Mouse (Mus musculus) granulocyte monocyte progenitor cell, adult 5-6 weeks (primary cell): ENCODE measurements around the gene Srebf1. TPM values are rescaled to one million over a fixed set of nuclear protein-coding genes. Genes with fewer than 3 reads are reported as not detected.

Experiments used
- ATAC-seq: replicated peaks from 2 replicates; pipeline ENCODE4 v1.8.0; 2016; ENCODE audit warnings: mild to moderate bottlenecking, moderate TSS enrichment, inconsistent platforms; ENCODE audit not compliant: poor library complexity, severe bottlenecking
- total RNA-seq, 2 experiments: library from RNA; stranded (forward) in 1 of 2; stranded (reverse) in 1 of 2; fragments of 200-712, 200-1000 nt in 1 of 2; fragments of >200 nt in 1 of 2; fragmentation: Nextera tagmentation in 1 of 2; gene quantifications; 2 replicates each; pipeline ENCODE4 v1.2.3; 2014 to 2017

The Srebf1 gene
- total RNA-seq, 2 experiments from 2014 or later: 27.3 to 42.0 TPM

GRCm38 (mm10) chr11:60158271-60158670 is 64.1 kb downstream of the Srebf1 start:
- ATAC-seq: no peak

GRCm38 (mm10) chr11:60155690-60156089 is 66.7 kb downstream of the Srebf1 start:
- ATAC-seq: no peak

- no peak for ATAC-seq
These were observed 68.4 kb downstream of the Srebf1 start for GRCm38 (mm10) chr11:60153936-60154335.

DNA sequence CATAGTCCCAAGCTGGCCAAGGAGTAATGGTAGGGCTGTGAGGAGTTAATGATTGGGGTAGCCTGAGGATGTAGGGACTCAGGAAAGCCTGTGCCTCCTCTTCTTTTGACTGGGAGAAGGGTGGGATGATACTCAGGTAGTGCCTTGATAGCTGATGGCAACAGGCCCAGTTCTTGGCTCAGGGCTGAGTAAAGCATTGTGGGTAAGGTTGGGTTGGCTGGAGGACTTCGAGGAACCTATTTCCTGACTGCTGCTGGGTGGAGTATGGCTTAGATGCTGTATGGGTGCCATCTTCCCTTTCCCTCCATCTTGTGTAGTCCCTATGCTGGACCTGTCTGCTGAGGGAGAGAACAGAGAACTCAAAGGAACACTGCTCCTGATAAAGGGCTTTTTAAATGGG is 70.0 kb downstream of the Srebf1 start:
- no peak for ATAC-seq

DNA sequence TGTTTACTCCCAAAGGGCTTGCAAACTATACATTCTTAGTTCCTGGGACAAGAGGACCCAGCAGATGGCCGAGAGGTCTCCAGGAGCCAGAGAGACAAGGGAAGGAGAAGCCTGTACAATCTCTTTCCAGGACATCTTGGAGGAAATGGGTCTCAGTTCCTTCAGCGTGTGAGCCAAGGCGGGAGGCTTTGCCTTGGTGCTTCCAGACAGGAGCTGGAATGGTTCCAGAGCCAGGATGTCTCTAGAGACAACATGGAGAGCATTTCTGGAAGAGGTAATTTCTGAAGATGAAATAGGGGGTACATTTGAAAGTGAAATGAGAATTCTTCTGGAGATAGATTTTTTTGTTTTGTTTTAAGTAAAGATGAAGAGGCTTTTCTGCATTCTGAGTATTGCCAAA is 71.7 kb downstream of the Srebf1 start:
- no peak for ATAC-seq

Other genes starting within 250 kb of the Srebf1 start
- 12.9 and 20.7 TPM in 2 replicates for gene Pemt, start 176.1 kb downstream of the Srebf1 start, total RNA-seq (2014; fragmentation: Nextera tagmentation)
- gene Pemt, start 176.1 kb downstream of the Srebf1 start, total RNA-seq (2017): 3.7 and 14.6 TPM in 2 replicates
- 37.5 and 52.4 TPM in 2 replicates for gene Rai1, start 117.6 kb downstream of the Srebf1 start, total RNA-seq (2014; fragmentation: Nextera tagmentation)
- 11.0 and 13.3 TPM in 2 replicates for gene Rai1, start 117.6 kb downstream of the Srebf1 start, total RNA-seq (2017)
- gene Tom1l2, start 130.3 kb upstream of the Srebf1 start, total RNA-seq (2014; fragmentation: Nextera tagmentation): 14.1 and 16.8 TPM in 2 replicates
- 3.3 and 5.0 TPM in 2 replicates for gene Tom1l2, start 130.3 kb upstream of the Srebf1 start, total RNA-seq (2017)
- gene Drc3, start 130.7 kb upstream of the Srebf1 start, total RNA-seq (2014; fragmentation: Nextera tagmentation): 1.8 TPM in 1 of 2 replicates, not detected in the other
- gene Drc3, start 130.7 kb upstream of the Srebf1 start, total RNA-seq (2017): 0.52 and 1.2 TPM in 2 replicates
- gene Gid4, start 194.6 kb upstream of the Srebf1 start, total RNA-seq (2014; fragmentation: Nextera tagmentation): 22.3 and 25.4 TPM in 2 replicates
- 28.5 and 29.5 TPM in 2 replicates for gene Gid4, start 194.6 kb upstream of the Srebf1 start, total RNA-seq (2017)
- 26.8 and 31.7 TPM in 2 replicates for gene Atpaf2, start 195.9 kb upstream of the Srebf1 start, total RNA-seq (2014; fragmentation: Nextera tagmentation)
- gene Atpaf2, start 195.9 kb upstream of the Srebf1 start, total RNA-seq (2017): 49.5 and 52.1 TPM in 2 replicates
- 49.1 and 60.9 TPM in 2 replicates for gene Drg2, start 232.0 kb upstream of the Srebf1 start, total RNA-seq (2014; fragmentation: Nextera tagmentation)
- 73.4 and 76.4 TPM in 2 replicates for gene Drg2, start 232.0 kb upstream of the Srebf1 start, total RNA-seq (2017)
- not detected in 2 replicates for gene Myo15, start 246.8 kb upstream of the Srebf1 start, total RNA-seq (2014; fragmentation: Nextera tagmentation)
- 0.30 TPM in 1 of 2 replicates, not detected in the other for gene Myo15, start 246.8 kb upstream of the Srebf1 start, total RNA-seq (2017)